Mouse (Mus musculus): ENCODE results near the gene Zbtb46.
"Not testable (repeated sequence)": the region's sequence is repeated elsewhere in the genome, so short reads cannot be mapped to it uniquely, and the experiment has no call there.

Zbtb46 gene

DNA sequence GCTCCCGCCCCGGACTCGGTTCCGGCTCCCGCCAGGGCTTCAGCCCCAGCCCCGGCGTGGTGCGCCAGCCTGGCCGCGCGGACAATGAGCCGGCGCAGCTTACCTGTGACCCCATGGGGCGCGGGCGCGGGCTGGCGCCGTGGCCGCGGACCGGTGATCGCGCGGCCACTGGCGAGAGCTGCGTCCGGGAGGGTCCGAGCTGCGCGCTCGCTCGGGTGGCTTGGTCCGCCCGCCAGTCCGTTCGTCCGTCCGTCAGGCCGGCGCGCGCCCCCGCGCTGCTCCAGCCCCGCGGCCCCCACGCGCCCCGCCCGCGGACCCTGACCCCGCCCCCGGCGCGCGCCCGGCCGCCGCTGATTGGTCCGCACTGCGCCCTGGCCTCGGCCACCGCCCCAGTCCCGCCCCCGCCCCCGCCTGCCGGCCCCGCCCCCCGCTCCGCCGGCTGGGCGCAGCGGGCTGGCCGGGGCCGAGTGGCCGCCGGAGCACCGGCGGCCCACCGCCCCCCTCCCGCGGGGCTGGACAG lies at the start of gene Zbtb46:
Gene Zbtb46 (minus strand): TSS at position 274 of the 520 bp plus-strand sequence.
- DNase-seq = peak; percentile 80

DNA sequence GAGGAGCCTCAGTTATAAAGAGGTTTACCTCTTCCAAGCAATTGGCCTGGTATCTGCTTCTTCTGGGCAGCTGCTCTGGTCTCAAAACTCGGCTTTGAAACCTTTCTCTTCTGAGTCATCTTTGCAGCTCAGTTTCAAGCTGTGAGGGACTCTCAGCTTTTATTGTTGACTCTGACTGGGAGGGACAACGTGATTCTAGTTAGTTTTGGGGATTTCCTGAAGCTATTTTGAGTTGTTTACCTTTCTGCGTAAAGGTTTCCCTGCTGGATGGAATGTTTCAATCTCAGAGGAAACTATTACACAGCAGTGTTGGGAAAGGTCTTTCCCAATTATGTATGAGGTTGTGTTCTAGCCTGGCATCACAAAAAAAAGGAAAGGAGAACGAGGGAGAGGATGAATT lies 39.4 kb upstream of the Zbtb46 start:
- DNase-seq = no peak

GRCm38 (mm10) chr2:181497548-181497875 lies 38.3 kb upstream of the Zbtb46 start:
- peak; percentile 29 for DNase-seq

GRCm38 (mm10) chr2:181496831-181497547 lies 37.8 kb upstream of the Zbtb46 start, which contains the start of gene Tpd52l2:
TSS of gene Tpd52l2 (plus strand) at chr2:181497142.
- DNase-seq = peak; percentile 91

- DNase-seq = peak; percentile 65
Observed at GRCm38 (mm10) chr2:181496281-181496680, 37.1 kb upstream of the Zbtb46 start.

DNA sequence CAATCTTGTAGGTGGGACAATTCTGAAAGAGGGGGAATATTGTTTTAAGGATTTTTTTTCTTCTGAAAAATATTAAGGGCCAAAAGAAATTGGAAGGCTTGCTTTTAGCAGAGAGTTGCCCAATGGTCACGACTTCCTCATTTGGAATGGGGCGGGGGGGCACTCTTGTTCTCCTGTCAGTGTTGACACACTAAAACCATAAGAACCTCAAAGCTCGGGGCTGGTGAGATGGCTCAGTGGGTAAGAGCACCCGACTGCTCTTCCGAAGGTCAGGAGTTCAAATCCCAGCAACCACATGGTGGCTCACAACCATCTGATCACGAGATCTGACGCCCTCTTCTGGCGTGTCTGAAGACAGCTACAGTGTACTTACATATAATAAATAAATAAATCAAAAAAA lies 36.6 kb upstream of the Zbtb46 start:
- DNase-seq = not testable (repeated sequence)

- DNase-seq = no peak
Observed at GRCm38 (mm10) chr2:181494266-181494945, 35.2 kb upstream of the Zbtb46 start.

GRCm38 (mm10) chr2:181493156-181493927 lies 34.1 kb upstream of the Zbtb46 start, which contains the start of gene Abhd16b:
TSS of gene Abhd16b (plus strand) at chr2:181493206.
- no peak for DNase-seq

- DNase-seq = no peak
Observed at GRCm38 (mm10) chr2:181492206-181492605, 33.0 kb upstream of the Zbtb46 start.

DNA sequence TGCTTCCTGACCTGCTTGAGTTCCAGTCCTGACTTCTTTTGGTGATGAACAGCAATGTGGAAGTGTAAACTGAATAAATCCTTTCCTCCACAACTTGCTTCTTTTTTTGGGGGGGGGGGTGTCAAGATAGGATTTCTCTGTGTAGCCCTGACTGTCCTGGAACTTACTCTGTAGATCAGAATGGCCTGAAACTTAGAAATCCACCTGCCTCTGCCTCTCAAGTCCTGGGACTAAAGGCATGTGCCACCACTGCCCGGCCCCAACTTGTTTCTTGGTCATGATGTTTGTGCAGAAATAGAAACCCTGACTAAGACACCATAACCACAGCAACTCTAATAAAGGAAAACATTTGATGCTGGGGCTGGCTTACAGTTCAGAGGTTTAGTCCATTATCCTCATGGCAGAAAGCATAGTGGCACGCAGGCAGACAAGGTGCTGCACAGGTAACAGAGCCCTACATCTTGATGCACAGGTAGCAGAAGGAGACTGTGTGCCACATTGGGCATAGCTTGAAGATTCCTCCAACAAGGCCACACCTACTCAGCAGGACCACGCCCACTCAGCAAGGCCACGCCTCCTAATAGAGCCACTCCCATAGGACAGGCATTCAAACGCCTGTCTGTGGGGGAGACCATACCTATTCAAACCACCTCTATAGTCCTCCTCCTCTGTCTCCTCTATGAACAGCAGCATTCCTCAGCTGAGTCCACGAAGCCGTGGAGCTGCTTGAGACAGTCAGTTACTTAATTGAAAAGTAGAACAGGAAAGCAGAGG lies 32.4 kb upstream of the Zbtb46 start:
- DNase-seq = no peak

- no peak for DNase-seq
Observed at GRCm38 (mm10) chr2:181487338-181488277, 28.4 kb upstream of the Zbtb46 start.

DNA sequence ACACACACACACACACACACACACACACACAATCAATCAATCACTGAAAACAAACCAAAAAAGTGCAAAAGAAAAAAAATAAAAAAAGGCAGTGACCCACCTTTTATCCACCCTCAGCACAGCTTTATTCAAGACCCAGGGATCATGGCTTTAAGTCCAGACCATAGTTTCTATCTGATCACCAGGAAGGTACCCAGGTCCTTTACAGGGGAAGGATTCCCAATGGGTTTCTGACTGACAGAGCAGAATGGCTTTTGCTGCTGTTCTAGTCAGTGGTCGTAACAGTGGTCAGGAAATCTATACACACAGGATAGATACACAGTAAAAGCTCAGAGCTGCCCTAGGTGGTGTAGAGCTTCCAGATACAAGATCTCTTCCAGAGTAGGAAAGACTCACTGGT lies 26.5 kb upstream of the Zbtb46 start:
- no peak for DNase-seq

DNA sequence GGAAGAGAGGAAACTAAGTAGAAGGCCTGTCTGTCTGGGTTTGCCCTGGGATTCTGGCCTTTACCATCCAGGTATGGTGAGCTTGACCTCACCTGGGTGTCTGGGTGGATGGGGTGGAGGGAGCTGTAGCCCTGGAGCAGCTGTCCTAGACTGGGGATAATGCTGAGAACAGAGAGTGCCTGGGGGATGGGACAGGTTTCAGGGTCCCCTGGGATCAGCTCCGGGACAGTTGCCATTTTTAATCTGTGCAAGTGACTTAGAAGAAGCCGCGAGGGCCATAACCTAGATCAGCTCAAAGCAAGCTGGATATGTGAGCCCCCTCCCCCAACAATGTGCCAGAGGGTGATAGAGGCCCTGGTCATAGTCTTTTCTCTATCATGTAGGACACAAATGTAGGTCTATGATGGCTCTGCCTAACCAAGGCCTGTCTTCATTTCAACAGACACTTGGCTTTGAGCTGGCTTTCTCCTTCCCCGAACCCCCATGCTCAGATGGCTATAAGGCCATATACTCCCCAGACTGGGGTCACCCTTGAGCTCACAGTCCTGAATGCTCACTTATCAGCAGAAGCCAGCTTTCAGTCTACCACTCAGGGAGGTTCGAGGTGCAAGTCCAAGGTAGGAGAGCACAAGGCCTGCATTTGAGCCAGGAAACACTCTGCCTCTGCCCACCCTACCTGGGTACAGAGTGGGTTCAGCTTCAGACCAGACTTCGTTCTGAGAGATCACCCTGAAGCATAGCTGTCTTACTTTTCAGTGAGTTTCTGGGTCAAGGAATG lies 25.4 kb upstream of the Zbtb46 start:
- DNase-seq = no peak

- DNase-seq = no peak
Observed at GRCm38 (mm10) chr2:181483562-181484318, 24.5 kb upstream of the Zbtb46 start.

DNA sequence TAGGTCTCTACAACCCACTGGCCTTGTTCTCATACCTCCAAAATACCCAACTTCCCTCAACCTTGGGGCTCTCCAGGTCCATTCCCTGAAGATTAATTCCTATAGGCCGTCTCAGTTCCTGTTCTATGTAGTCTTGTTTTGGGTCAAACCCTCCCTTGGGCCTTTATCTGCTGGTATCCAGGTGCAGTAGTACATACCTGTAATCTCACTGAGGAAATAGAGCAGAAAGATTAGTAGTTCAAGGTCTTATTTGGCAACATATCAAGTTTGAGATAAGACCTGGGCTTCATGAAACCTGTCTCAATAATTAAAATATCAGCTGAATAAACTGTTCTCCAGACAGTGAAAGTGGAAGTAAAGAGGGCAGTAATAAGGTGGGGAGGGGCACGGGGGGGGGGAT lies 23.9 kb upstream of the Zbtb46 start:
- no peak for DNase-seq

DNA sequence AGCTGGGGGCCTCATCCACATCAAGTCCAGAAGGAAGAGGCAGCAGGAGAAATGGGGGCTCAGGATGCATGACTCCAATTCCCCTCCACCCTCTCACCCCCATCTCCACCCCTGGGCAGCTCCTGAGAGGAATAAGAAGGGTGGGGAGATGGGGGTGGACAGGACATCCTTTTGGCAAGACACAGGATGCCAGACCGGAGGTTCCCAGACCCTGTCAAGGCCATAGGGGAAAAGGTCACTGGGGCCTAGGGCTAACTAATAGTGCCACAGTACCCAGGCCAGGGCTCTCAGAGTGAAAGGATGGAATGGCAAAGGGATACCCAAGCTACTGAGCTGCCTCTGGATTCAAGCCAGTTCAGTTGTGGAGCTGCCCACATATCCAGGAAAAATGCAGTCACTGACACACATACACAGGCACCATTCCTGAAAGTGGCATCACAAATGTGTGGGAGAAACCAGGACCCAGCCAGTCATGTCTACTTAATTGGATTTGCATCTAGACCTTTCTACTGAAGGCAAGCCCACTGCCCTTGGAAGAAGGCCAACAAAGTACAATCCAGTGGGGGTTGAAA lies 13.1 kb upstream of the Zbtb46 start:
- no peak for DNase-seq

DNA sequence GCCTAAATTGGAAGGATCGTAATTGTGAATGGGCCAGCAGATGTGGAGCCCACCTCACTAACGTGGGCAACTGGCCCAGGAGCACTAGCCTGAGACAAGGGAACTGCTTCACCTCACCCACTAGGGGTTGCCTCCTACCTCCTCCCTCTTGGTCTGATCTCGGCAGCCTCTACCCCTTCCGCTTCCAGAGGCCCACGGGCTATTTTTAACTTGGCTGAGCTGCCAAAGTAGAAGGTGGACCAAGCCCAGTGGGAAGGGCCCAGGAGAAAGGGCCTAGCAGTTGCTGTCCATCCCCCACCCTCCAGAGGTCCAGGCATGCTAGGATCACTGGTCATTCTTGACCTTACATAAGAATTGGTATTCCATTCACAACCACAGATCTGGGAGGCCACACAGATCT lies 12.0 kb upstream of the Zbtb46 start:
- DNase-seq = no peak

DNA sequence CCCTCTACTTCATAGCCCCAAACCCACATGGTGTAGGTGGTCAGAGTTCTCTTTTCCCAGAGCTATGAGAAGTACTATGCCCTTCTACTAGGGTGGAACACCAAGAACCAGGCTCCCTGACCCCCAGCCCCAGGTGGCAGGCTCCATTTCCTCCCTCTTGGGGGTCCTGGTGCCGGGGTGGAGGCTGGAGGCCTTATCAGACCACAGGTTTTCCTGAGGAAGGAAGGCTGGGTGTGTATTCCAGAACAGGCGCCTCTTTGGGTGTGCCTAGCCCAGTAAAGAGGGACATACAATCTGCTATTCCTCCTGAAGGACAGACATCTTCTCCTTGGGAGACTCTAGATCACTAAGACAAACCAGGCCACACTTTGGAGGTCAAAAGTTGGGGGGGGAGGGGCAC lies 11.1 kb upstream of the Zbtb46 start:
- DNase-seq = no peak

DNA sequence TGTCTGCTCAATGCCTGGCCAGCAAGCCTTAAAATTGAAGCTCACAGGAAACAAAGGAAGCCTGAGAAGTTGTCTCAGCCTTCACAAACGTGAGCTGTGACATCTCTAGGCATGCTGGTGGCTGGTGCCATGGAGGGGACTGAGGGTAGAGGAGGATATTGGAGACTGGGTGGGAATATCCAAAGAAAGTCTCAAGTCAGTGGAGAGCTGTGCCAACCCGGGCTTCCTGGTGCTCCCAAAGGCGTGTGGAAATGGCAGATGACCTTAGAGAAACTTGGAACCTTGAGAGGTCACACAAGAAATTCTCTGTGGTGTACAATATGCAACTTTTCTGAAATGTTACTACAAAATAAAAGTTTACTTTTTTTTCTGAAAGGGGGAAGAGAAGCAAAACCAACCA lies 6.2 kb upstream of the Zbtb46 start:
- no peak for DNase-seq
